Mouse (Mus musculus) lung, adult 2 months (tissue): ENCODE results near the gene Eml5.

ENCODE experiments used
- CTCF ChIP-seq: fragments of 200-500 bp; IDR thresholded peaks from 2 replicates; pipeline ENCODE4 v1.5.1; 2011; ENCODE audit warnings: mild to moderate bottlenecking, low read length, control low read depth; ENCODE audit not compliant: insufficient read depth
- POLR2A ChIP-seq: fragments of 200-500 bp; IDR thresholded peaks from 2 replicates; pipeline ENCODE4 v1.6.1; 2011; ENCODE audit warnings: low read depth, mild to moderate bottlenecking, control low read depth, low read length, borderline replicate concordance; ENCODE audit errors: extremely low read depth

DNA sequence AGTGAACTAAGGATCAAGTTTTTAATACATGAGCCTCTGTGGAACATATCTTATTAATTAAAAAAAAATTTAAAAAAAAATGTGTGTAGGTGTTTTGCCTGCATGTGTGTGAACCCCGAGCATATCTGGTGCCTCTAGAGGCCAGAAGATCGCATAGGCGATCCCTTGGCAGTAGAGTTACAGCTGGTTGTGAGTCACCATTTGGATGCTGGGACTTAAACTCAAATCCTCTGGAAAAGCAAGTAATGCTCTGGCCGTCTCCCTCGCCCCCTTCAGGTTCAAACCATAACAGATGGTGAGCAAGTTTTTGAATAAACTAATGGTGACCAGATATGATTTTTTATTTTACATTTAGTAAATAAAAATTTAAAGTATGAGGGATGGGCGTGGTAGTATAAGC lies 143.6 kb downstream of the Eml5 start:
- TF ChIP-seq CTCF (no peak), POLR2A (no peak)
